ENCODE assay signal across 16 mouse cellular contexts in genomic region chr5:64985971-64986370, GRCm38 (mm10). TPM values are rescaled to one million over a fixed set of nuclear protein-coding genes. Genes with fewer than 3 reads are reported as not detected.
DNase-seq lines count a peak whose midpoint lies in the region; ATAC-seq and TF ChIP-seq lines count a peak whose summit lies in the region.
"Had no signal": no experiment of that assay in that cellular context is flagged by ENCODE, and none has a peak within 500 bp of the region (broad histone marks: within the 10 kb centered on the region; RNA-seq: fewer than 3 reads in every experiment).

No protein-coding gene starts in this region.

- no peaks in the 10 kb centered on the region for H3K9me3 ChIP-seq in kidney, postnatal 0 days (replicated peaks; ENCODE audit: low read length)
- H3K9me3 ChIP-seq in hindbrain, embryonic 14.5 days (ENCODE audit: control insufficient read depth, low read length) = no peaks in the 10 kb centered on the region
- H3K9me3 ChIP-seq: forebrain, embryonic 12.5 days; hindbrain, embryonic 10.5 days; liver, embryonic 12.5 days had no signal

- intact Hi-C loops in gastrocnemius, adult 2 months (cut with DNase I) = no loop called here
- intact Hi-C loops in gastrocnemius, postnatal 14 days (cut with DNase I; ENCODE audit: low total_unique reads) = no loop called here

- H3K27ac ChIP-seq in gastrocnemius, adult 2 months = peak overlapping the region; percentile 20
- H3K27ac ChIP-seq in kidney, postnatal 0 days = no peak overlapping the region
- H3K27ac ChIP-seq in hindbrain, embryonic 14.5 days = no peak overlapping the region
- H3K27ac ChIP-seq: forebrain, embryonic 12.5 days; hindbrain, embryonic 10.5 days; left cerebral cortex, adult 2 months; liver, embryonic 12.5 days; macrophage had no signal

- DNase-seq in gastrocnemius, adult 2 months = no peak
- DNase-seq in gastrocnemius, postnatal 14 days = no peak
- peak; percentile 42 for DNase-seq in kidney, adult 9 months
- no peak for DNase-seq in kidney, postnatal 4 days
- DNase-seq in kidney, postnatal 0 days (ENCODE audit: low spot score) = peak; percentile 22
- peak; percentile 22 for DNase-seq in lung, postnatal 25 days (ENCODE audit: low spot score)
- no peak for DNase-seq in hindbrain, embryonic 14.5 days (ENCODE audit: low spot score)
- DNase-seq in right cerebral cortex, postnatal 10 days (ENCODE audit: low spot score in 2 of 2) = no peak
- DNase-seq: cerebellum, postnatal 25 days; gastrocnemius, postnatal 36 days; midbrain, embryonic 14.5 days had no signal

- no peak for ATAC-seq in kidney, postnatal 0 days (replicated peaks; ENCODE audit: low FRiP score, low read depth)
- no peak for ATAC-seq in hindbrain, embryonic 14.5 days (ENCODE audit: low FRiP score)
- ATAC-seq: liver, embryonic 12.5 days had no signal

- no peaks in the 10 kb centered on the region for H3K27me3 ChIP-seq in kidney, postnatal 0 days (ENCODE audit: insufficient read depth, low read length)
- H3K27me3 ChIP-seq in hindbrain, embryonic 14.5 days (ENCODE audit: control insufficient read depth, insufficient read depth, low read length) = no peaks in the 10 kb centered on the region
- H3K27me3 ChIP-seq: forebrain, embryonic 12.5 days; liver, embryonic 12.5 days had no signal

- H3K4me3 ChIP-seq in gastrocnemius, adult 2 months = no peak overlapping the region
- H3K4me3 ChIP-seq in kidney, postnatal 0 days (replicated peaks; ENCODE audit: low read depth, low read length) = no peak overlapping the region
- H3K4me3 ChIP-seq in hindbrain, embryonic 14.5 days (replicated peaks; ENCODE audit: low read length) = no peak overlapping the region
- H3K4me3 ChIP-seq: forebrain, embryonic 12.5 days; hindbrain, embryonic 10.5 days; left cerebral cortex, adult 2 months; liver, embryonic 12.5 days had no signal

- no peak for TF ChIP-seq CTCF in gastrocnemius, adult 2 months (IDR thresholded peaks at IDR 0.05)
- no peak for TF ChIP-seq CTCF in kidney, postnatal 0 days (IDR thresholded peaks at IDR 0.05; ENCODE audit: low read depth)

- H3K9ac ChIP-seq in kidney, postnatal 0 days (ENCODE audit: low read depth, low read length) = no peak overlapping the region
- H3K9ac ChIP-seq in hindbrain, embryonic 14.5 days = no peak overlapping the region
- H3K9ac ChIP-seq: forebrain, embryonic 12.5 days; liver, embryonic 12.5 days had no signal

- WGBS in kidney, postnatal 0 days = 46% methylated on average over 7 of the region's 7 CpGs
- 80% methylated on average over 7 of the region's 7 CpGs for WGBS in hindbrain, embryonic 14.5 days

- no peaks in the 10 kb centered on the region for H3K4me1 ChIP-seq in kidney, postnatal 0 days (replicated peaks; ENCODE audit: insufficient read depth, low read length)
- H3K4me1 ChIP-seq in hindbrain, embryonic 14.5 days (replicated peaks; ENCODE audit: control insufficient read depth, insufficient read depth, low read length) = no peaks in the 10 kb centered on the region
- H3K4me1 ChIP-seq: forebrain, embryonic 12.5 days; hindbrain, embryonic 10.5 days; liver, embryonic 12.5 days had no signal

- no peak overlapping the region for H3K4me2 ChIP-seq in kidney, postnatal 0 days (ENCODE audit: low read length)
- H3K4me2 ChIP-seq in hindbrain, embryonic 14.5 days (replicated peaks) = no peak overlapping the region
- H3K4me2 ChIP-seq: forebrain, embryonic 12.5 days; liver, embryonic 12.5 days had no signal

- H3K36me3 ChIP-seq in kidney, postnatal 0 days (ENCODE audit: insufficient read depth, low read length) = peaks cover 16% of the 10 kb centered on the region; the same call in 1 of the 2 replicates
- no peaks in the 10 kb centered on the region for H3K36me3 ChIP-seq in hindbrain, embryonic 14.5 days (replicated peaks; ENCODE audit: control insufficient read depth, insufficient read depth)
- H3K36me3 ChIP-seq: forebrain, embryonic 12.5 days had no signal

RNA-seq across cellular contexts. Expression of gene Fam114a1, which starts 16.1 kb away (rescaled TPM):
- 10 to 100 TPM in 1 of 2 experiments, 1 to 10 TPM in 1; 7.6 to 14.1 TPM for total RNA-seq in gastrocnemius, adult 2 months (2021)
- total RNA-seq in gastrocnemius, postnatal 14 days (2021) = 10 to 100 TPM; 20.2 to 31.6 TPM
- 28.9 and 32.6 TPM in 2 replicates for polyA plus RNA-seq in kidney, postnatal 0 days (2015; fragmentation: Nextera tagmentation; extraction: Ambion mirVana)
- polyA plus RNA-seq in hindbrain, embryonic 14.5 days (2014; fragmentation: Nextera tagmentation; extraction: Ambion mirVana) = 7.1 and 10.3 TPM in 2 replicates

RNA-seq across cellular contexts. Expression of gene Tlr6, which starts 26.1 kb away (rescaled TPM):
- total RNA-seq in gastrocnemius, adult 2 months (2021) = under 1 TPM; 0.28 to 0.36 TPM
- total RNA-seq in gastrocnemius, postnatal 14 days (2021) = 1 to 10 TPM; 1.4 to 1.9 TPM
- polyA plus RNA-seq in kidney, postnatal 0 days (2015; fragmentation: Nextera tagmentation; extraction: Ambion mirVana) = 0.32 and 0.42 TPM in 2 replicates
- 0.18 and 0.55 TPM in 2 replicates for polyA plus RNA-seq in hindbrain, embryonic 14.5 days (2014; fragmentation: Nextera tagmentation; extraction: Ambion mirVana)

RNA-seq across cellular contexts. Expression of gene Tlr1, which starts 52.6 kb away (rescaled TPM):
- total RNA-seq in gastrocnemius, adult 2 months (2021) = under 1 TPM; 0.08 to 0.10 TPM
- total RNA-seq in gastrocnemius, postnatal 14 days (2021) = under 1 TPM; 0.18 to 0.39 TPM
- polyA plus RNA-seq in kidney, postnatal 0 days (2015; fragmentation: Nextera tagmentation; extraction: Ambion mirVana) = 0.73 and 0.87 TPM in 2 replicates
- polyA plus RNA-seq in hindbrain, embryonic 14.5 days (2014; fragmentation: Nextera tagmentation; extraction: Ambion mirVana) = 0.46 and 0.61 TPM in 2 replicates

Comparison
In these comparisons a context has a peak if more than half of its experiments do, and no peak if none do; other contexts are left out.
1. DNase-seq: peak in kidney, adult 9 months (single experiment), kidney, postnatal 0 days (single experiment) and lung, postnatal 25 days (single experiment); none in gastrocnemius, adult 2 months (single experiment), gastrocnemius, postnatal 14 days (single experiment), kidney, postnatal 4 days (0 of 2), hindbrain, embryonic 14.5 days (single experiment) and right cerebral cortex, postnatal 10 days (0 of 2).